Mouse (Mus musculus) G1E (cell line): ENCODE data around the gene Dph3.

Experiments used
- CTCF ChIP-seq: IDR thresholded peaks from 2 replicates; pipeline ENCODE4 v1.5.1; 2012; ENCODE audit warnings: low read depth, low read length, inconsistent platforms, mixed read lengths
- GATA1 ChIP-seq: IDR thresholded peaks from 2 replicates; pipeline ENCODE4 v1.6.1; 2012; ENCODE audit warnings: borderline replicate concordance, low read length, inconsistent platforms, mixed read lengths
- POLR2AphosphoS5 ChIP-seq: IDR thresholded peaks from 2 replicates; pipeline ENCODE4 v1.6.1; 2012; ENCODE audit warnings: low read depth, low read length, inconsistent platforms; ENCODE audit not compliant: insufficient replicate concordance
- TAL1 ChIP-seq: conservative IDR thresholded peaks from 2 replicates; pipeline ENCODE4 v1.6.1; 2012; ENCODE audit warnings: low read depth, low read length, inconsistent platforms, mixed read lengths

- TF ChIP-seq CTCF, result no peak
- TF ChIP-seq POLR2AphosphoS5, result no peak
- TF ChIP-seq GATA1, result no peak
- TF ChIP-seq TAL1, result no peak
Observed at GRCm38 (mm10) chr14:32083466-32083865, 2.1 kb downstream of the Dph3 start.
